Mouse (Mus musculus): ENCODE data around the gene Ywhae. TPM values are rescaled to one million over a fixed set of nuclear protein-coding genes. Genes with fewer than 3 reads are reported as not detected.

Gene Ywhae
- polyA plus RNA-seq, 1 experiment from 2014 or later: 1,573 TPM

- H3K27me3 ChIP-seq (ENCODE audit: control insufficient read depth, insufficient read depth, low read length): no peaks in the 10 kb centered on the region
- no peak overlapping the region for H3K27ac ChIP-seq (replicated peaks; ENCODE audit: low read depth, low read length)
- no peaks in the 10 kb centered on the region for H3K36me3 ChIP-seq (ENCODE audit: control insufficient read depth, insufficient read depth, low read length)
- ATAC-seq (ENCODE audit: low FRiP score, low TSS enrichment) (no peak), DNase-seq (peak; percentile 61)
- no peaks in the 10 kb centered on the region for H3K9me3 ChIP-seq (ENCODE audit: control insufficient read depth, low read length)
- 55% methylated on average over 3 of the region's 3 CpGs for WGBS
- no peak overlapping the region for H3K4me3 ChIP-seq (replicated peaks; ENCODE audit: low read depth, low read length)
- H3K4me1 ChIP-seq (ENCODE audit: control insufficient read depth, insufficient read depth, low read length): 0 out of 2 replicates have a peak, but pooled peaks cover 3% of the 10 kb centered on the region
- no peak overlapping the region for H3K4me2 ChIP-seq (ENCODE audit: low read length)
- no peak overlapping the region for H3K9ac ChIP-seq (replicated peaks; ENCODE audit: low read length)
Measured at GRCm38 (mm10) chr11:75811900-75812299, 79.2 kb downstream of the Ywhae start.

- Histone ChIP-seq H3K4me2 (ENCODE audit: low read length) (no peak overlapping the region), H3K4me1 (ENCODE audit: control insufficient read depth, insufficient read depth, low read length) (0 out of 2 replicates have a peak, but pooled peaks cover 3% of the 10 kb centered on the region), H3K9ac (replicated peaks; ENCODE audit: low read length) (no peak overlapping the region), H3K9me3 (ENCODE audit: control insufficient read depth, low read length) (no peaks in the 10 kb centered on the region), H3K27me3 (ENCODE audit: control insufficient read depth, insufficient read depth, low read length) (no peaks in the 10 kb centered on the region), H3K4me3 (replicated peaks; ENCODE audit: low read depth, low read length) (no peak overlapping the region), H3K36me3 (ENCODE audit: control insufficient read depth, insufficient read depth, low read length) (no peaks in the 10 kb centered on the region), H3K27ac (replicated peaks; ENCODE audit: low read depth, low read length) (no peak overlapping the region)
- no peak for ATAC-seq (ENCODE audit: low FRiP score, low TSS enrichment)
- DNase-seq: no peak
- 68% methylated on average over 10 of the region's 10 CpGs for WGBS
Measured at GRCm38 (mm10) chr11:75813085-75813484, 80.4 kb downstream of the Ywhae start.

Other genes starting within 250 kb of the Ywhae start
- 59.9 and 89.5 TPM in 2 replicates for gene Prpf8, start 246.1 kb upstream of the Ywhae start, polyA plus RNA-seq (2014; fragmentation: Nextera tagmentation; extraction: Ambion mirVana)
- 1.0 and 1.6 TPM in 2 replicates for gene Rilp, start 222.8 kb upstream of the Ywhae start, polyA plus RNA-seq (2014; fragmentation: Nextera tagmentation; extraction: Ambion mirVana)
- 2.0 and 3.6 TPM in 2 replicates for gene Scarf1, start 219.3 kb upstream of the Ywhae start, polyA plus RNA-seq (2014; fragmentation: Nextera tagmentation; extraction: Ambion mirVana)
- 15.7 and 18.3 TPM in 2 replicates for gene Slc43a2, start 201.2 kb upstream of the Ywhae start, polyA plus RNA-seq (2014; fragmentation: Nextera tagmentation; extraction: Ambion mirVana)
- gene Pitpna, start 144.8 kb upstream of the Ywhae start, polyA plus RNA-seq (2014; fragmentation: Nextera tagmentation; extraction: Ambion mirVana): 115 and 120 TPM in 2 replicates
- 49.2 and 53.0 TPM in 2 replicates for gene Inpp5k, start 101.9 kb upstream of the Ywhae start, polyA plus RNA-seq (2014; fragmentation: Nextera tagmentation; extraction: Ambion mirVana)
- 4.2 and 5.2 TPM in 2 replicates for gene Myo1c, start 82.4 kb upstream of the Ywhae start, polyA plus RNA-seq (2014; fragmentation: Nextera tagmentation; extraction: Ambion mirVana)
- 83.7 and 114 TPM in 2 replicates for gene Crk, start 53.6 kb upstream of the Ywhae start, polyA plus RNA-seq (2014; fragmentation: Nextera tagmentation; extraction: Ambion mirVana)
- gene Doc2b, start 63.2 kb downstream of the Ywhae start, polyA plus RNA-seq (2014; fragmentation: Nextera tagmentation; extraction: Ambion mirVana): 3.5 and 5.3 TPM in 2 replicates
- gene Rph3al, start 205.6 kb downstream of the Ywhae start, polyA plus RNA-seq (2014; fragmentation: Nextera tagmentation; extraction: Ambion mirVana): 1.6 and 2.3 TPM in 2 replicates